Mouse (Mus musculus): ENCODE results near the gene Cplane1. TPM values are rescaled to one million over a fixed set of nuclear protein-coding genes. Genes with fewer than 3 reads are reported as not detected.

Gene Cplane1
- polyA plus RNA-seq, 1 experiment = 8.0 TPM

DNA sequence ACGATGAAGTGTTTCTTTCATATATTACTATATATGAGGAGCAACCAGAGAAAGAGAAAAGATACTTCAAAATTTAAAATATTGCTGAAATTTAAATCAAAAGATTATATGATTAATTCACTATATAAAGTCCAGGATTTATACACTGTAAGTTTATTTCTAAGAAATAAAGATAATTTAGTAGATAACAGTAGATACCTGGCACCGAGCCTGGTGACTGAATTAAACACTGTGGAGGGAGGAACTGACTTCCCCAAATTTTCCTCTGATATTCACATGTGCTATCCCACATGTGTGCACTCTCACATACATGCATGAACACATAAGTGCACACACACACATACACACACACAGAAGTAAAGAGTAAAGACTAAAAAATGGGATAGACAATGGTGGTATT, 113.2 kb downstream of the Cplane1 start:
- no peak overlapping the region for H3K4me3 ChIP-seq (ENCODE audit: insufficient read depth, low read length)
- H3K4me1 ChIP-seq (ENCODE audit: control insufficient read depth, insufficient read depth, low read length) = no peaks in the 10 kb centered on the region
- no peak overlapping the region for H3K27ac ChIP-seq (ENCODE audit: insufficient read depth, low read depth, low read length)
- no peak for TF ChIP-seq POLR2A (IDR thresholded peaks at IDR 0.05; ENCODE audit: borderline replicate concordance, low read depth, low read length)
- TF ChIP-seq CTCF (IDR thresholded peaks at IDR 0.05; ENCODE audit: low read depth, low read length) = no peak

DNA sequence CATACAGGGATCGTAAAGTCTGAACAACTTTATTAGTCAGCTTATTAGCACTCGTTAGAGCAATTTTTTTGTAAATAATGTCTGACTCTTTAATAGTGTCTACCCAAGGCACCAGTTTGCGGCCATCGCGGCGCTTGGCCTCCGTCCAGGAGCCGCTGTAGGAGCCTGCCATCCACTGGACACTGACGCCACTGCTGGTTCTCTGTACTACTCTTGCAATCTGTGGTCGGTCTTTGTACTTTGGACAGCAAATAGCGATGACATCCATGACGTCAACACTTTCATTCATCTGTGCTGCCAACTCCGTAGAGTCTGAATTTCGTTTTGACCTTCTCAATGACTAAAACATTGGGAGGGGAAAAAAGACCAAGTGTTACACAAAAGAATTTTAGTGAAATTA, 122.3 kb downstream of the Cplane1 start:
- Histone ChIP-seq H3K27ac (ENCODE audit: insufficient read depth, low read depth, low read length) (no peak overlapping the region), H3K4me1 (ENCODE audit: control insufficient read depth, insufficient read depth, low read length) (no peaks in the 10 kb centered on the region), H3K4me3 (ENCODE audit: insufficient read depth, low read length) (no peak overlapping the region)
- TF ChIP-seq POLR2A (IDR thresholded peaks at IDR 0.05; ENCODE audit: borderline replicate concordance, low read depth, low read length) (no peak), CTCF (IDR thresholded peaks at IDR 0.05; ENCODE audit: low read depth, low read length) (no peak)

DNA sequence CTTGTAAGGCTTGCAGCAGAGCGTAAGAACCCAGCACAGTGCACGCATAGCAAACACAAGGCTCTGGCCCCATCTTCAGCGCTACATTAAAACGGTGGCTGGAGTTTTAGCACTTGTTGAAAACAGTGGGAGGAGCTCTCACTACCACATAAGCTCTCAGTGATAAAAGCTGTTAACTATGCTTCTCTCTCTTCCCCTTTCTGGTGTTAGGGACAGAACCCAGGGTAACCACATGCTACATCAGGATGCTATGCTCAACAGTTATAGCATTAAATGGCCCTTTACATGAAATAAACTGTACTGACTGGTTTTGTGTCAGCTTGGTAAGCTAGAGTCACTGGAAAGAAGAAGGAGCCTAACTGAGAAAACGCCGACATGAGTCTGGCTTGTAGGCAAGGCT, 125.2 kb downstream of the Cplane1 start:
- no peak overlapping the region for H3K27ac ChIP-seq (ENCODE audit: insufficient read depth, low read depth, low read length)
- no peak for TF ChIP-seq POLR2A (IDR thresholded peaks at IDR 0.05; ENCODE audit: borderline replicate concordance, low read depth, low read length)
- TF ChIP-seq CTCF (IDR thresholded peaks at IDR 0.05; ENCODE audit: low read depth, low read length) = no peak
- no peak overlapping the region for H3K4me3 ChIP-seq (ENCODE audit: insufficient read depth, low read length)
- peaks cover 5% of the 10 kb centered on the region; the same call in 1 of the 2 replicates for H3K4me1 ChIP-seq (ENCODE audit: control insufficient read depth, insufficient read depth, low read length)

DNA sequence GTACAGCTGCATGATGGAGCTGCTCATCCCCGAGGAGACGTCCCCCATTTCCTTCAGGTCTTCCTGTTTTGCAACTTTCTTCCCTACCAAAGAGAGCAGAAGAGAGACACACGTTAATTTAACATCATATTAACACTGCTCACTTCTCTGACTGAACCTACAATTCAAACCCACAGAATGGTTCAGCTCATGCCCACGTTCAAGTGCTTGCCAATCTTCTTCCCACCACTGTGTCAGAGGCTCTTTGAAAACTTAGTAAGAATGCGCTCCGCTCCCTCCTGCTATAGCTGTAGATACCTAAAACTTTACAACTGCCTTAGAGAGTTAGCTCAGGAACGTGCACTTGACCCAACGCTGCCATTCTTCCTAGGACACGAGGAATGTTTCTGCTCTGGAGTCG, 134.0 kb downstream of the Cplane1 start:
- Histone ChIP-seq H3K4me1 (ENCODE audit: control insufficient read depth, insufficient read depth, low read length) (peaks cover 5% of the 10 kb centered on the region; the same call in 1 of the 2 replicates), H3K4me3 (ENCODE audit: insufficient read depth, low read length) (no peak overlapping the region), H3K27ac (ENCODE audit: insufficient read depth, low read depth, low read length) (no peak overlapping the region)
- TF ChIP-seq POLR2A (IDR thresholded peaks at IDR 0.05; ENCODE audit: borderline replicate concordance, low read depth, low read length) (no peak), CTCF (IDR thresholded peaks at IDR 0.05; ENCODE audit: low read depth, low read length) (no peak)

DNA sequence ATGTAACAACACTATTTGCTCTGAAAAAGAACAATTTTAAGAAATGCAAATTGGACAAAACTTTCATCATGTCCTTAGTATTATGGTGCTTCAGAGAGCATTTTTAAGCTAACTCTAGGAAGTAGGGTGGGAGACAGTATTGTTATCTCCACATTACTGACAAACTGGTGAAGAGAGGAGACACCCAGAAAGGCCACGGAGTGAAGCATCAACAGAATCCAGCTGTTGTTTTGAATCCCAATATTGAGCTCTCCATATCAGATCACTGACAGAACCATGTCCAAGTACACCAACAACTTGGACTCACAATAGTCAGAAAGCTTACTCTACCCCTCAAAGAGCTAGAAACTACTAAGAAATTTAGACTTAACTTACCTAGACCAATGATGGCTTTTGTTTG, 136.6 kb downstream of the Cplane1 start:
- Histone ChIP-seq H3K4me1 (ENCODE audit: control insufficient read depth, insufficient read depth, low read length) (no peaks in the 10 kb centered on the region), H3K27ac (ENCODE audit: insufficient read depth, low read depth, low read length) (no peak overlapping the region), H3K4me3 (ENCODE audit: insufficient read depth, low read length) (no peak overlapping the region)
- TF ChIP-seq POLR2A (IDR thresholded peaks at IDR 0.05; ENCODE audit: borderline replicate concordance, low read depth, low read length) (no peak), CTCF (IDR thresholded peaks at IDR 0.05; ENCODE audit: low read depth, low read length) (no peak)

DNA sequence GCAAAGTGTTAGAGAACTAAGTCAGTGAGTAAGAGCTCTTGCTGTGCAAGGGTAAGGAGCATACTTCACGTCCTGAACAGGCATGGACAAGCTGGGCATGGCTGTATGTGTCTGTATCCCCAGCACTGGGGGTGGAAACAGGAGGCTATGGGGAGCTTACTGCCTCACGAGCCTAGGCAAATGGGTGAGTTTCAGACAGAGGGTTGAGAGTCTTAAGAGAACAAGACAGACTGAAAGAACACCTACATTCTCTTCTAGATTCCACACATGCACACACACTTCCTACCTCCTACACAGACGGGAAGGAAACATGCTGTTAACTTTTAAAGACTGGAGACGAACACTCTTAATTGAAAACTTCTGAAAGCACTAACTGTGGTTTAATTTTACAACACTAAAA, 148.5 kb downstream of the Cplane1 start:
- Histone ChIP-seq H3K4me3 (ENCODE audit: insufficient read depth, low read length) (no peak overlapping the region), H3K27ac (ENCODE audit: insufficient read depth, low read depth, low read length) (no peak overlapping the region), H3K4me1 (ENCODE audit: control insufficient read depth, insufficient read depth, low read length) (no peaks in the 10 kb centered on the region)
- TF ChIP-seq POLR2A (IDR thresholded peaks at IDR 0.05; ENCODE audit: borderline replicate concordance, low read depth, low read length) (no peak), CTCF (IDR thresholded peaks at IDR 0.05; ENCODE audit: low read depth, low read length) (no peak)

DNA sequence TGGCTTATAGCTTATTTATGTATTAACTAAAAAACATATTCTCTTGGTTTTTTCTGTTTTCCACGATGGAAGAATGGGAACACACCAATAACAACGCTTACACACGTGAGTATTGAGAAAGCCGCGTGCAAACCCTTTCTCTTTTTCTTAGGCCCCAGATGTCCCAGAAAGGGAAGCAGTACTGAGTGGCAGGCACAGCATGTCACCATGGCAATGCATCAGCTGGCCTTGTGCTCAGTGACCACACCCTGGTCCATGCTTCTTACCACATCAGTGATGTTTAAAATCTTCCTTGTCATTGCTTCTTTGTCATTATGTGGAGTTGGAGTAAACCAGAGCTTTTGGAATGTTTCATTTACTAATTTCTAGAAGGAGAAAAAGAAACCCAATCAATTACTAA, 150.3 kb downstream of the Cplane1 start:
- no peak overlapping the region for H3K4me3 ChIP-seq (ENCODE audit: insufficient read depth, low read length)
- no peak for TF ChIP-seq POLR2A (IDR thresholded peaks at IDR 0.05; ENCODE audit: borderline replicate concordance, low read depth, low read length)
- no peak for TF ChIP-seq CTCF (IDR thresholded peaks at IDR 0.05; ENCODE audit: low read depth, low read length)
- H3K4me1 ChIP-seq (ENCODE audit: control insufficient read depth, insufficient read depth, low read length) = no peaks in the 10 kb centered on the region
- no peak overlapping the region for H3K27ac ChIP-seq (ENCODE audit: insufficient read depth, low read depth, low read length)

Other genes starting within 250 kb of the Cplane1 start
- gene Wdr70, start 69.9 kb upstream of the Cplane1 start, polyA plus RNA-seq (2012; ENCODE audit: insufficient read depth, insufficient read length, missing spikeins) = 23.5 and 29.4 TPM in 2 replicates
- gene Nup155, start 59.8 kb upstream of the Cplane1 start, polyA plus RNA-seq (2012; ENCODE audit: insufficient read depth, insufficient read length, missing spikeins) = 24.3 and 27.8 TPM in 2 replicates

Data from bone marrow macrophage, adult 2 months (primary cell).